Mouse (Mus musculus) heart, adult 8-10 months (tissue): ENCODE data around the gene Cbarp. TPM values are rescaled to one million over a fixed set of nuclear protein-coding genes. Genes with fewer than 3 reads are reported as not detected.

Experiments used
- DNase-seq: peaks from one replicate; pipeline ENCODE4 v3.0.0; 2022; ENCODE audit warnings: low spot score
- total RNA-seq, 4 experiments: library from RNA; stranded (reverse); gene quantifications; 2 replicates each; pipeline ENCODE4 v1.2.4; 2022

The Cbarp gene
- 1 to 10 TPM; 3.8 to 6.1 (median 4.6) TPM for total RNA-seq

- DNase-seq, result no peak
Observed at GRCm38 (mm10) chr10:80140666-80141035, at the start of gene Cbarp. Gene Cbarp (minus strand): TSS chr10:80140835.

- DNase-seq, result no peak
Observed at GRCm38 (mm10) chr10:80189999-80190398, 49.4 kb upstream of the Cbarp start.

- DNase-seq, result no peak
Observed at GRCm38 (mm10) chr10:80188453-80189024, 47.9 kb upstream of the Cbarp start.

- DNase-seq, result no peak
Observed at GRCm38 (mm10) chr10:80187739-80188138, 47.1 kb upstream of the Cbarp start.

- DNase-seq, result no peak
Observed at GRCm38 (mm10) chr10:80186649-80187048, 46.0 kb upstream of the Cbarp start.

GRCm38 (mm10) chr10:80182547-80182946, 41.9 kb upstream of the Cbarp start:
- no peak for DNase-seq

- no peak for DNase-seq
Observed at GRCm38 (mm10) chr10:80180823-80181222, 40.2 kb upstream of the Cbarp start.

GRCm38 (mm10) chr10:80180288-80180687, 39.7 kb upstream of the Cbarp start:
- no peak for DNase-seq

- DNase-seq, result no peak
Observed at GRCm38 (mm10) chr10:80179068-80180051, 38.7 kb upstream of the Cbarp start, which contains the start of gene Efna2. Gene Efna2 (plus strand): TSS chr10:80179482.

GRCm38 (mm10) chr10:80177441-80178279, 37.0 kb upstream of the Cbarp start:
- no peak for DNase-seq

GRCm38 (mm10) chr10:80176270-80176834, 35.7 kb upstream of the Cbarp start:
- no peak for DNase-seq

- DNase-seq, result no peak
Observed at GRCm38 (mm10) chr10:80175536-80176269, 35.1 kb upstream of the Cbarp start.

GRCm38 (mm10) chr10:80174705-80175104, 34.1 kb upstream of the Cbarp start:
- DNase-seq, result no peak

GRCm38 (mm10) chr10:80173955-80174640, 33.5 kb upstream of the Cbarp start:
- no peak for DNase-seq

- DNase-seq, result no peak
Observed at GRCm38 (mm10) chr10:80173358-80173757, 32.7 kb upstream of the Cbarp start.

- DNase-seq, result peak; percentile 93
Observed at GRCm38 (mm10) chr10:80172527-80173292, 32.1 kb upstream of the Cbarp start, which contains the start of gene 1600002K03Rik. Gene 1600002K03Rik (plus strand): TSS chr10:80172944.

GRCm38 (mm10) chr10:80171760-80172526, 31.3 kb upstream of the Cbarp start:
- no peak for DNase-seq

- DNase-seq, result no peak
Observed at GRCm38 (mm10) chr10:80171252-80171651, 30.6 kb upstream of the Cbarp start.

GRCm38 (mm10) chr10:80170601-80171021, 30.0 kb upstream of the Cbarp start:
- no peak for DNase-seq
